Mouse (Mus musculus) naive thymus-derived CD4-positive, alpha-beta T cell, adult 2 months (primary cell): ENCODE measurements around the gene Fbxo10.
"Not testable (repeated sequence)": the region's sequence is repeated elsewhere in the genome, so short reads cannot be mapped to it uniquely, and the experiment has no call there.

Experiments used
- DNase-seq: peaks from one replicate; pipeline ENCODE4 v3.0.0-alpha.2; 2011; ENCODE audit warnings: low read depth

Fbxo10 gene

GRCm38 (mm10) chr4:45000001-45000400 lies 84.4 kb downstream of the Fbxo10 start:
- DNase-seq, result no peak

DNA sequence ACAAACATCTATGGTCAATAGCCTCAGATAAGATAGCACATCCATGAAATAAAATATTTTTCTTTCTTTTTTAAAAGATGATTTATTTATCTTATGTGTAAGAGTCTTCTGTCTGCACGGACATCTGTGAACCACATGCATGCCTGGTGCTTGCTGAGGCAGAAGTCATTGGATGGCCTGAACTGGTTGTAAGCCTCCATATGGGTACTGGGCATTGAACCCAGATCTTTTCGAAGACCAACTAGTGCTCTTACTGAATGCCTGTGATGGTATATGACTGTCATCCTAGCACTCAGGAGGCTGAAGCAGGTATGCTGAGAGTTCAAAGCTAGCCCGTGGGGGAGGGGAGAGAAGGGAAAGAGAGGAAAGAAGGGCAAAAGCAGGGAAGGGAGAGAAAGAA lies 86.3 kb downstream of the Fbxo10 start:
- no peak for DNase-seq

DNA sequence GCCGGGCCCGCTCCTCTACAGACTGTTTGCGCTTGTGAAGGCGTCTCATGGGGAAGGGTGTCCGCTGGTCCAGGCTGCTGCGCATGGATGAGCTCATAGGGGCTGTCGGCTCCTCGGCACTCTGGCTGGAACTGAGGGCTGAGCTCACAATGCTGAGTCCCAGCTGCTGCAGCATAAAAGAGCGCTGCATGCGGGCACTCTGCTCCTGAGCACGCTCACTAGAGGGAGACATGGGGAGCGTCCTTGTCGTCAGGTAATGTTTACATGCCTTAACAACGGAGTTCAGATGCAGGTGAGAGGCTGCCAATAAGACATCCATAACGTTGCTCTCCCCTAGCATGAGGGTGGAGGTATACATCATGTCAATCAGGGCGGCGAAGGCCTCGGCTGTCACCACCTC lies 89.6 kb downstream of the Fbxo10 start:
- no peak for DNase-seq

DNA sequence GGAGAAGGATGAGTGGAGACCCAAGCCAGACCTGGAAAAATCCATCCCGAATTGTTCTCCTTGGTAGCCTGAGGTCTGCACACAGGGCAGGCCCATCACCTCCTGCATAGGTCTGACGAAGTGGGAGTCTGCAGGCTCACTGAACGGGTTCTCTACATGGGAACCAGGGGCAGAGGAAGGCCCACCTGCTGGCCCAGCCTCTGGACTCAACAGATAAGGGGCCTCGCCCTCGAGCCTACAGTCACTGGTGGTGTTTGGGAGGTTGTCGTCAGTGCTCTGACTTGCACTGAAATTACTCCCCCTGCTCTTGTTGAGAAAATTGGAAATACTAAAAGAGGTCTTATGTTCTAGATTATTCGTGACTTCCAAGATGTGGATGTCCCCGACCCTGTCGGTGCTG lies 90.6 kb downstream of the Fbxo10 start:
- DNase-seq, result no peak

- not testable (repeated sequence) for DNase-seq
Observed at GRCm38 (mm10) chr4:44993179-44993578, 91.2 kb downstream of the Fbxo10 start.

DNA sequence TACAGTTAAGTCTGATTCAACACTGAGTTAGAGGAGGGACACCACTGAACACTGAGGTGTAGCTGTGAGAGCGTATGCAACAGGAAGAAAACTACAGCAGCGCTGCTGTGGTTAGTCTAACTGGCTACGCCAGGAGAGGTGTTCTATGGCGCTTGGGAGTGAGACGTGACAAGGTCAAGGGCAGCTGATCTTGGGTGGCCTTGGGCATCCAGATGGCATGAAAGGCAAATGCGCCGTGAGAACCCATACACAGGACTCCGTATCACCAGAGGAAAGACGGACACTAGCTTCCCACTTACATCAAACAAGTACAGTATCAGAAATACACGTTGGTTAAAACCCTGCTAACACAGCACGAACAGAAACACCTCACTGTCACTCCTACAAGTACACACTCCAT lies 92.1 kb downstream of the Fbxo10 start:
- not testable (repeated sequence) for DNase-seq

GRCm38 (mm10) chr4:44990560-44990959 lies 93.8 kb downstream of the Fbxo10 start:
- no peak for DNase-seq
